Mouse (Mus musculus) embryonic fibroblast, embryonic 13.5 days (primary cell): ENCODE results near the gene Plpp7. TPM values are rescaled to one million over a fixed set of nuclear protein-coding genes. Genes with fewer than 3 reads are reported as not detected.

Source experiments
- H3K27ac ChIP-seq: 2 replicates; pipeline ENCODE4 v1.5.1; 2012; ENCODE audit warnings: low read length, control low read depth, inconsistent platforms; ENCODE audit not compliant: insufficient read depth
- H3K4me1 ChIP-seq: 2 replicates; pipeline ENCODE4 v1.6.1; 2011; ENCODE audit warnings: low read length; ENCODE audit not compliant: control insufficient read depth, insufficient read depth
- H3K4me3 ChIP-seq: 2 replicates; pipeline ENCODE4 v1.5.1; 2011; ENCODE audit warnings: mild to moderate bottlenecking, control low read depth, low read length; ENCODE audit not compliant: insufficient read depth
- CTCF ChIP-seq: IDR thresholded peaks from 2 replicates; pipeline ENCODE4 v1.5.1; 2011; ENCODE audit warnings: mild to moderate bottlenecking, control low read depth, low read length, moderate library complexity, borderline replicate concordance; ENCODE audit not compliant: insufficient read depth
- POLR2A ChIP-seq: IDR thresholded peaks from 2 replicates; pipeline ENCODE4 v1.6.1; 2011; ENCODE audit warnings: low read depth, mild to moderate bottlenecking, control low read depth, low read length, moderate library complexity
- polyA plus RNA-seq: library from polyadenylated mRNA; stranded (reverse); fragments of >200 nt; gene quantifications from 2 replicates; pipeline ENCODE4 v1.2.4, GENCODE M21; 2011; ENCODE audit warnings: low read depth; ENCODE audit not compliant: missing spikeins, insufficient read length

Plpp7 gene
- polyA plus RNA-seq, 1 experiment, result 1.1 TPM

GRCm38 (mm10) chr2:32132567-32132992 lies 37.3 kb downstream of the Plpp7 start:
- TF ChIP-seq POLR2A, result no peak
- no peak for TF ChIP-seq CTCF
- Histone ChIP-seq H3K4me1 (0 out of 2 replicates have a peak, but pooled peaks cover 2% of the 10 kb centered on the region), H3K27ac (no peak overlapping the region), H3K4me3 (no peak overlapping the region)

- H3K4me1 ChIP-seq, result 0 out of 2 replicates have a peak, but pooled peaks cover 2% of the 10 kb centered on the region
- H3K27ac ChIP-seq, result no peak overlapping the region
- TF ChIP-seq CTCF (peak; percentile 38; the same call in 1 of the 2 replicates), POLR2A (no peak)
- no peak overlapping the region for H3K4me3 ChIP-seq
Observed at GRCm38 (mm10) chr2:32134039-32134438, 38.7 kb downstream of the Plpp7 start.

GRCm38 (mm10) chr2:32137667-32138266 lies 42.4 kb downstream of the Plpp7 start:
- H3K4me3 ChIP-seq, result peak overlapping the region; percentile 64
- peak overlapping the region; percentile 75 for H3K27ac ChIP-seq
- TF ChIP-seq CTCF (no peak), POLR2A (peak; percentile 64)
- H3K4me1 ChIP-seq, result no peaks in the 10 kb centered on the region

GRCm38 (mm10) chr2:32139377-32139776 lies 44.0 kb downstream of the Plpp7 start:
- Histone ChIP-seq H3K4me3 (no peak overlapping the region), H3K27ac (no peak overlapping the region), H3K4me1 (no peaks in the 10 kb centered on the region)
- TF ChIP-seq POLR2A (no peak), CTCF (no peak)

- TF ChIP-seq POLR2A (no peak), CTCF (no peak)
- H3K27ac ChIP-seq, result no peak overlapping the region
Observed at GRCm38 (mm10) chr2:32140498-32140934, 45.2 kb downstream of the Plpp7 start.

GRCm38 (mm10) chr2:32141602-32142001 lies 46.3 kb downstream of the Plpp7 start:
- Histone ChIP-seq H3K4me1 (no peaks in the 10 kb centered on the region), H3K4me3 (no peak overlapping the region), H3K27ac (no peak overlapping the region)
- no peak for TF ChIP-seq CTCF
- no peak for TF ChIP-seq POLR2A

More at GRCm38 (mm10) chr2:32140498-32140934, 45.2 kb downstream of the Plpp7 start:
- Histone ChIP-seq H3K4me3 (no peak overlapping the region), H3K4me1 (no peaks in the 10 kb centered on the region)

- no peak overlapping the region for H3K4me3 ChIP-seq
- no peaks in the 10 kb centered on the region for H3K4me1 ChIP-seq
- TF ChIP-seq CTCF, result no peak
- no peak for TF ChIP-seq POLR2A
- no peak overlapping the region for H3K27ac ChIP-seq
Observed at GRCm38 (mm10) chr2:32142368-32142767, 47.0 kb downstream of the Plpp7 start.

GRCm38 (mm10) chr2:32144633-32145032 lies 49.3 kb downstream of the Plpp7 start:
- Histone ChIP-seq H3K27ac (no peak overlapping the region), H3K4me3 (no peak overlapping the region), H3K4me1 (no peaks in the 10 kb centered on the region)
- TF ChIP-seq CTCF (no peak), POLR2A (no peak)

GRCm38 (mm10) chr2:32146617-32147162 lies 51.4 kb downstream of the Plpp7 start:
- Histone ChIP-seq H3K4me1 (no peaks in the 10 kb centered on the region), H3K27ac (no peak overlapping the region), H3K4me3 (no peak overlapping the region)
- TF ChIP-seq CTCF, result no peak
- TF ChIP-seq POLR2A, result no peak

- Histone ChIP-seq H3K4me3 (no peak overlapping the region), H3K27ac (no peak overlapping the region), H3K4me1 (peaks cover 6% of the 10 kb centered on the region)
- TF ChIP-seq POLR2A (no peak), CTCF (no peak)
Observed at GRCm38 (mm10) chr2:32150135-32150534, 54.8 kb downstream of the Plpp7 start.
